Mouse (Mus musculus) hindbrain, embryonic 12.5 days (tissue): Measurements from ENCODE around the gene Commd2. TPM values are rescaled to one million over a fixed set of nuclear protein-coding genes. Genes with fewer than 3 reads are reported as not detected.
A peak's percentile ranks its signal among the peaks of the same experiment; 100 is the strongest.

ENCODE experiments used
- ATAC-seq: fragments of 200-750 bp; cut with Nextera tagmentation; 2 replicates; pipeline ENCODE4 v1.8.0; 2017; ENCODE audit warnings: moderate TSS enrichment; ENCODE audit not compliant: low FRiP score
- H3K27ac ChIP-seq: fragments of 300-500 bp; sonication (generic); 2 replicates; pipeline ENCODE4 v1.5.1; 2016; ENCODE audit warnings: mild to moderate bottlenecking
- H3K27me3 ChIP-seq: fragments of 300-500 bp; sonication (generic); 2 replicates; pipeline ENCODE4 v1.6.1; 2016; ENCODE audit warnings: mild to moderate bottlenecking
- H3K36me3 ChIP-seq: fragments of 300-500 bp; sonication (generic); 2 replicates; pipeline ENCODE4 v1.6.1; 2016; ENCODE audit warnings: mild to moderate bottlenecking
- H3K4me1 ChIP-seq: fragments of 300-500 bp; sonication (generic); 2 replicates; pipeline ENCODE4 v1.6.1; 2016
- H3K4me2 ChIP-seq: fragments of 300-500 bp; sonication (generic); replicated peaks from 2 replicates; pipeline ENCODE4 v1.6.1; 2016; ENCODE audit warnings: mild to moderate bottlenecking
- H3K4me3 ChIP-seq: fragments of 300-500 bp; sonication (generic); 2 replicates; pipeline ENCODE4 v1.5.1; 2016; ENCODE audit warnings: mild to moderate bottlenecking
- H3K9ac ChIP-seq: fragments of 300-500 bp; sonication (generic); 2 replicates; pipeline ENCODE4 v1.6.1; 2016; ENCODE audit warnings: mild to moderate bottlenecking, moderate library complexity
- H3K9me3 ChIP-seq: fragments of 300-500 bp; sonication (generic); replicated peaks from 2 replicates; pipeline ENCODE4 v1.6.1; 2016; ENCODE audit warnings: mild to moderate bottlenecking
- WGBS: fragments of 180-500 bp; shearing (Covaris S2); methylation state at CpG from one replicate; pipeline ENCODE4 v1.1.7; 2016; 5-methylcytosine and 5-hydroxymethylcytosine counted together
- polyA plus RNA-seq: library from polyadenylated mRNA; unstranded; fragments of >200 nt; fragmentation: Nextera tagmentation; extraction: Ambion mirVana; gene quantifications from 2 replicates; pipeline ENCODE4 v1.2.1, GENCODE M21; 2016

Gene Commd2
- polyA plus RNA-seq: 81.5 and 85.5 TPM in 2 replicates

- Histone ChIP-seq H3K36me3 (peaks cover 6% of the 10 kb centered on the region; the same call in 1 of the 2 replicates), H3K27ac (peak within 1 kb of the TSS; percentile 85), H3K9me3 (no peaks in the 10 kb centered on the region), H3K4me1 (peaks cover 6% of the 10 kb centered on the region), H3K9ac (peak within 1 kb of the TSS; percentile 77), H3K27me3 (no peaks in the 10 kb centered on the region), H3K4me2 (peak within 1 kb of the TSS; percentile 75), H3K4me3 (peak within 1 kb of the TSS; percentile 83)
- under 1% methylated on average over 42 of the region's 42 CpGs for WGBS
- peak; percentile 98 for ATAC-seq
These were observed at the start of gene Commd2 for GRCm38 (mm10) chr3:57651231-57651864. Gene Commd2 (minus strand): TSS chr3:57651715.

GRCm38 (mm10) chr3:57696779-57697178 lies 45.3 kb upstream of the Commd2 start:
- no peak overlapping the region for H3K4me3 ChIP-seq
- H3K9ac ChIP-seq: no peak overlapping the region
- H3K36me3 ChIP-seq: no peaks in the 10 kb centered on the region
- no peaks in the 10 kb centered on the region for H3K4me1 ChIP-seq
- no peaks in the 10 kb centered on the region for H3K9me3 ChIP-seq
- no peak overlapping the region for H3K27ac ChIP-seq
- ATAC-seq: no peak
- H3K27me3 ChIP-seq: no peaks in the 10 kb centered on the region
- H3K4me2 ChIP-seq: no peak overlapping the region
- 95% methylated on average over 9 of the region's 9 CpGs for WGBS

DNA sequence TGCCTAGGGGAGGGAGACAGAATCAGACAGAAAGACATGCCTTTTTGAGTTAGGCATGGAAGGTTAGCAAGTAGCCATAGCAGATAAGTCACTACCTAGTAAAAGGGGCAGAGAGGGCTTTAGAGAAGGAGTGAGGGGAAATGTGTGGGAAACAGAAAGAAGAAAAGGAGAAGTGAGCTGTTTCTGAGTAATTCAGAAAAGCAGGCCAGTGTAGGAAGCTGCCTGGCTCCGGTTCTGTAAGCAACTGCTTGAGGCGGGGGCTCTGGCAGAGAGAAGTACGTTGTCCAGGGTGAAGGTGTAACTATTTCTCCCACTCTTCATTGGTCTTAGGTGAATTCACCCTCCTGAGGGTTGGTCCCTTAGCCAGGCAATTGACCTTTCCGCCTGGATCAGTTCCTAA lies 44.7 kb upstream of the Commd2 start:
- Histone ChIP-seq H3K27me3 (no peaks in the 10 kb centered on the region), H3K36me3 (no peaks in the 10 kb centered on the region), H3K9me3 (no peaks in the 10 kb centered on the region), H3K4me2 (no peak overlapping the region), H3K4me3 (no peak overlapping the region), H3K27ac (no peak overlapping the region), H3K4me1 (no peaks in the 10 kb centered on the region), H3K9ac (no peak overlapping the region)
- 90% methylated on average over 4 of the region's 4 CpGs for WGBS
- no peak for ATAC-seq

DNA sequence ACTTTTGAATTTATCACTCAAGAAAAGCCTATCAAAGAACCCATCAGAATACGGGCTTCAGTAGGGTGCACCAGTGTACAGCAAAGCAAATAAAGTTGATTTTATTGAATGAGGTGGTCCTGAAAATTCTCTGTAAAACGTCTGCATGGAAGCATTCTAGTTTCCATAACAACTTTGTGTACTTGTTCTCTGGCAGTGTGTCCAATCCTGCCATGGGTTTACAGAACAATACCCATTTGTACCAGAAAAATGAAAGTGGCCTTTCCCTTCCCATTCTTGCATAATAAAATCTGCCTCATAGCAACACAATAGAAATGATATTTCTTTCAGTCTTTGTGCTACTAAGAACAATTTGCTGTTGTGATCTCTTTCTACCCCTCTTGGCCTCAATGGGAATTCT lies 41.2 kb upstream of the Commd2 start, which contains the start of gene Ankub1:
TSS of gene Ankub1 (minus strand) at position 81 of the 400 bp plus-strand sequence.
- no peak within 1 kb of the TSS for H3K4me3 ChIP-seq
- 45% methylated on average over 2 of the region's 2 CpGs for WGBS
- H3K4me1 ChIP-seq: no peaks in the 10 kb centered on the region
- H3K27ac ChIP-seq: no peak within 1 kb of the TSS
- no peaks in the 10 kb centered on the region for H3K9me3 ChIP-seq
- ATAC-seq: no peak
- H3K4me2 ChIP-seq: no peak within 1 kb of the TSS
- no peaks in the 10 kb centered on the region for H3K27me3 ChIP-seq
- H3K36me3 ChIP-seq: no peaks in the 10 kb centered on the region
- H3K9ac ChIP-seq: no peak within 1 kb of the TSS

GRCm38 (mm10) chr3:57691772-57692171 lies 40.3 kb upstream of the Commd2 start:
- Histone ChIP-seq H3K27me3 (no peaks in the 10 kb centered on the region), H3K4me1 (no peaks in the 10 kb centered on the region), H3K4me3 (no peak overlapping the region), H3K27ac (no peak overlapping the region), H3K9ac (no peak overlapping the region), H3K4me2 (no peak overlapping the region), H3K9me3 (no peaks in the 10 kb centered on the region), H3K36me3 (no peaks in the 10 kb centered on the region)
- 86% methylated on average over 4 of the region's 4 CpGs for WGBS
- no peak for ATAC-seq

GRCm38 (mm10) chr3:57677786-57678185 lies 26.3 kb upstream of the Commd2 start:
- Histone ChIP-seq H3K9me3 (0 out of 2 replicates have a peak, but pooled peaks cover 4% of the 10 kb centered on the region), H3K36me3 (no peaks in the 10 kb centered on the region), H3K27me3 (no peaks in the 10 kb centered on the region), H3K4me1 (no peaks in the 10 kb centered on the region), H3K9ac (no peak overlapping the region), H3K4me2 (no peak overlapping the region), H3K4me3 (no peak overlapping the region), H3K27ac (no peak overlapping the region)
- no peak for ATAC-seq

GRCm38 (mm10) chr3:57674075-57674474 lies 22.6 kb upstream of the Commd2 start:
- Histone ChIP-seq H3K36me3 (no peaks in the 10 kb centered on the region), H3K4me3 (no peak overlapping the region), H3K9ac (no peak overlapping the region), H3K27ac (no peak overlapping the region), H3K4me1 (no peaks in the 10 kb centered on the region), H3K9me3 (0 out of 2 replicates have a peak, but pooled peaks cover 3% of the 10 kb centered on the region), H3K4me2 (no peak overlapping the region), H3K27me3 (no peaks in the 10 kb centered on the region)
- 81% methylated on average over 2 of the region's 2 CpGs for WGBS
- no peak for ATAC-seq

- Histone ChIP-seq H3K9ac (no peak overlapping the region), H3K27me3 (no peaks in the 10 kb centered on the region), H3K4me3 (no peak overlapping the region), H3K9me3 (no peaks in the 10 kb centered on the region), H3K27ac (no peak overlapping the region), H3K4me2 (no peak overlapping the region), H3K36me3 (no peaks in the 10 kb centered on the region), H3K4me1 (no peaks in the 10 kb centered on the region)
- ATAC-seq: no peak
- WGBS: 89% methylated on average over 4 of the region's 4 CpGs
These were observed 22.1 kb upstream of the Commd2 start for GRCm38 (mm10) chr3:57673586-57673985.

GRCm38 (mm10) chr3:57667054-57667723 lies 15.7 kb upstream of the Commd2 start:
- ATAC-seq: peak; percentile 75
- Histone ChIP-seq H3K9ac (0 out of 2 replicates have a peak overlapping the region, but pooled peaks have one; percentile 13), H3K27ac (no peak overlapping the region), H3K36me3 (no peaks in the 10 kb centered on the region), H3K27me3 (no peaks in the 10 kb centered on the region), H3K4me2 (peak overlapping the region; percentile 38), H3K4me3 (no peak overlapping the region), H3K4me1 (no peaks in the 10 kb centered on the region), H3K9me3 (no peaks in the 10 kb centered on the region)
- WGBS: 35% methylated on average over 14 of the region's 14 CpGs

GRCm38 (mm10) chr3:57665880-57666279 lies 14.4 kb upstream of the Commd2 start:
- WGBS: 86% methylated on average over 5 of the region's 5 CpGs

GRCm38 (mm10) chr3:57664682-57665081 lies 13.2 kb upstream of the Commd2 start:
- no peak overlapping the region for H3K9ac ChIP-seq

More at GRCm38 (mm10) chr3:57665880-57666279, 14.4 kb upstream of the Commd2 start:
- no peaks in the 10 kb centered on the region for H3K27me3 ChIP-seq
- H3K4me2 ChIP-seq: no peak overlapping the region
- H3K36me3 ChIP-seq: no peaks in the 10 kb centered on the region
- no peaks in the 10 kb centered on the region for H3K4me1 ChIP-seq
- ATAC-seq: no peak
- no peak overlapping the region for H3K9ac ChIP-seq
- no peak overlapping the region for H3K27ac ChIP-seq
- H3K9me3 ChIP-seq: no peaks in the 10 kb centered on the region
- H3K4me3 ChIP-seq: no peak overlapping the region

GRCm38 (mm10) chr3:57663731-57664130 lies 12.2 kb upstream of the Commd2 start:
- ATAC-seq: no peak
- Histone ChIP-seq H3K9ac (no peak overlapping the region), H3K36me3 (no peaks in the 10 kb centered on the region), H3K9me3 (no peaks in the 10 kb centered on the region), H3K27ac (no peak overlapping the region), H3K4me3 (no peak overlapping the region), H3K4me2 (no peak overlapping the region), H3K27me3 (no peaks in the 10 kb centered on the region), H3K4me1 (no peaks in the 10 kb centered on the region)
- WGBS: 28% methylated on average over 6 of the region's 6 CpGs

More at GRCm38 (mm10) chr3:57664682-57665081, 13.2 kb upstream of the Commd2 start:
- 77% methylated on average over 10 of the region's 10 CpGs for WGBS
- Histone ChIP-seq H3K4me3 (no peak overlapping the region), H3K36me3 (no peaks in the 10 kb centered on the region), H3K4me1 (no peaks in the 10 kb centered on the region), H3K27me3 (no peaks in the 10 kb centered on the region), H3K9me3 (no peaks in the 10 kb centered on the region), H3K4me2 (no peak overlapping the region), H3K27ac (no peak overlapping the region)
- ATAC-seq: no peak

- no peak for ATAC-seq
- no peak overlapping the region for H3K4me2 ChIP-seq
- no peaks in the 10 kb centered on the region for H3K4me1 ChIP-seq
- H3K4me3 ChIP-seq: no peak overlapping the region
- H3K27ac ChIP-seq: no peak overlapping the region
- H3K36me3 ChIP-seq: no peaks in the 10 kb centered on the region
- no peaks in the 10 kb centered on the region for H3K9me3 ChIP-seq
- 69% methylated on average over 6 of the region's 6 CpGs for WGBS
- no peak overlapping the region for H3K9ac ChIP-seq
- H3K27me3 ChIP-seq: no peaks in the 10 kb centered on the region
These were observed 7.1 kb upstream of the Commd2 start for GRCm38 (mm10) chr3:57658608-57659007.
